Mouse (Mus musculus): ENCODE results near the gene Zfp947.
"Not testable (repeated sequence)": the region's sequence is repeated elsewhere in the genome, so short reads cannot be mapped to it uniquely, and the experiment has no call there.

Gene Zfp947

GRCm38 (mm10) chr17:22165722-22166294 is at the start of gene Zfp947:
TSS of gene Zfp947 (minus strand) at chr17:22166190.
- peak; percentile 62 for DNase-seq

GRCm38 (mm10) chr17:22165304-22165703 is 686 bp downstream of the Zfp947 start:
- not testable (repeated sequence) for DNase-seq

DNA sequence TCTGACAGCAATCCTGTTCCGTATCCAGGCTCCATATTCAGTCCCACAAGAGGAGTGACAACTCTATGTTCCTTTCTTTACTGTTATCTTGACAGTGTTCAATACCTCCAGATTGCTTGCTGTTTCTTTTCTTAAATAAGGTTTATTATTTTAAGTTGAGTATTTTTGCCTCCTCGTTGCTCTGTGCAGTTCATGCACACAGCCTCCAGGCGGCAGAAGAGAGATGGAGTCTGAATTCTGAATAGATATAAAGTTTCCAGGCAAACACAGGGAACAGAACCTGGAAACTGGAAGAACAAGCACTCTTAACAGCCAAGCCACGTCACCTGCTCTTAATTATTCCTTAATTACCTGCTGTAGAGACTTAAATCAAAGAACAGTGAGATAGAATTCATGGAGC is 12.0 kb downstream of the Zfp947 start:
- not testable (repeated sequence) for DNase-seq

DNA sequence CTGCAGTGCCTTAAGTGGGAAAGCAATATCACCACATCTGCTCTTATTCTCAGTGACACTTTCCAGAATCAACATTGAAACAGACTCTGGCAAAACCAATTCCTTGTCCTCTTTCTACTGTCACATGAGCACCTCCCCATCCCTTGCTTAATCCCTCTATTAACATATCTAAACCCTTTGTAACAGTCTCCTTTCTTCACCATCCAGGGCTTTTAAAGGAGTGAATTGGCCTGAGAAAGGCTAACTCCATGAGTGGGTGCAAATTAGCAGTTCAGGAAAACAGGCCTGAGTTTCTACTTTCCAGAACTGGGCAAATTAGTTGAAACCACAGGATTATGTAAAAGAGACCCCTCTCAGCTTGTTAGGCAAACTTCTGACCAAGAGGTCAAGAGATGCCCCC is 47.2 kb downstream of the Zfp947 start:
- no peak for DNase-seq
